Mouse (Mus musculus): ENCODE measurements around the gene Ap1g1.
"Not testable (repeated sequence)": the region's sequence is repeated elsewhere in the genome, so short reads cannot be mapped to it uniquely, and the experiment has no call there.

Gene Ap1g1

GRCm38 (mm10) chr8:109865536-109865935, 87.2 kb downstream of the Ap1g1 start:
- no peak for DNase-seq (ENCODE audit: extremely low spot score)

DNA sequence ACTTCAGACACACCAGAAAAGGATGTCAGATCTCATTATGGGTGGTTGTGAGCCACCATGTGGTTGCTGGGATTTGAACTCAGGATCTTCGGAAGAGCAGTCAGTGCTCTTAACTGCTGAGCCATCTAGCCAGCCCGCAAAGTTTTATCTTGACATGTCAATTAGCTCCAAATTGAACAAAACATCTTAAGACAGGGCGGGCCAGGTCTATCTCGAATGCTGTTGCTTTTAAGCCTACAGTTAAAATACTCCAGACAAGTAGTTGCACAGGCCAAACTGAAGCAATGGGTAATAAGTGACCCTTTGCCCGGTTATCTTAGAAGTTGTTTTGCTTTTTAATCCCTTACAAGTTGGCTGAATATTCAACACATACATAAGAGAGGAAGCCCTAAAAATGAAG, 88.3 kb downstream of the Ap1g1 start:
- DNase-seq (ENCODE audit: extremely low spot score), result no peak

DNA sequence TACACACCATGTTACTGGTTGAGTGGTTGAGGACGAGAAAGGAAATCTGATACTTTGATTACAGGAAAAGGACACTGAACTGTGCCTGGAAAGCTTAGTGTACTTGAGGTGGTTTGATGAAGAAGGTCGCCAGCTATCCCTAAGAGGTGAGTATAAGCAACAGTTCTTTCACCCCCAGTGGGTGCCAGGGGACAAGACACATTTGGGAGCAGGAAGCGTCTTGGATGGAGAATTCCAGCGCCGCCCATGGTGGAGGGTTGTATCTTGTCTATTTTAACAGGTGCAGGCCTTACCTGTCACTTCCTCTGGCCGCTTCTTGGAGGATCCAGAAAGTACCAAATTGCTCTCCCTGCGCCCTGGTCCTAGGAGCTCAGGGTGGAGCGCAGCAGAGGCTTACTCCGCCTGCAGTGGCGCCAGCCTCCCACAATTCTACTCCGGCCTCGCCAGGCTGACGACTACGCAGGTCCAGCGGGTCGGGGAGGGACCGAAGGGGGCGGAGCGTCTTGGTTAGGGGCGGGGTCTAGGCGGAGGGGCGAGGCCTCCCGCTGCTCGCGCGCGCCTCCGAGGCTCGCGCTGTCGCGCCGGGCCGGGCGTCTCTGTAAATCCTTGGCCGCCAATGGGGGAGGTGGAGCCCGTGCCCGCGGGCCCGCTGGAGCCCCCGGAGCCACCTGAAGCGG, 89.8 kb downstream of the Ap1g1 start, which contains the start of gene Phlpp2:
TSS of gene Phlpp2 (plus strand) at position 540 of the 677 bp plus-strand sequence.
- DNase-seq (ENCODE audit: extremely low spot score), result peak; percentile 96

- DNase-seq (ENCODE audit: extremely low spot score), result peak; percentile 69
Measured at GRCm38 (mm10) chr8:109868680-109869361, 90.5 kb downstream of the Ap1g1 start.

DNA sequence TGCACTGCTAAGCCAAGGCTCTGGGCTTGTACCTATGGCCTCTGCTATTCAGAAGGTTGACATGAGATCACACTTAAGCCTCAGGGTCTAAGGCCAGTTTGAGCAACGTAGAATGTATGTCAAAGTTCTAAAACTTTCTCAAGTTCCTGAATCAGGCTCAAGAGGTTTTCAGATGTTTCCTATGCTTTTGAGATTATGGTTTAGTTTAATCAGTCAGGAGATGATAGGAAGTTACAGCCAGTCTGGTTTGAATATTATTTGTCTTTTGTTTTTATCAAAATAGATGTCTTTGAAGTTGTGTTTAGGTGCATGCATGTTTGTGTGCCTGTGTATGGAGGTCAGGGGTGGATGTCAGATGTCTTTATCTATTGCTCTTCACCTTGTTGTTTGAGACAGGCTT, 92.7 kb downstream of the Ap1g1 start:
- DNase-seq (ENCODE audit: extremely low spot score), result no peak

DNA sequence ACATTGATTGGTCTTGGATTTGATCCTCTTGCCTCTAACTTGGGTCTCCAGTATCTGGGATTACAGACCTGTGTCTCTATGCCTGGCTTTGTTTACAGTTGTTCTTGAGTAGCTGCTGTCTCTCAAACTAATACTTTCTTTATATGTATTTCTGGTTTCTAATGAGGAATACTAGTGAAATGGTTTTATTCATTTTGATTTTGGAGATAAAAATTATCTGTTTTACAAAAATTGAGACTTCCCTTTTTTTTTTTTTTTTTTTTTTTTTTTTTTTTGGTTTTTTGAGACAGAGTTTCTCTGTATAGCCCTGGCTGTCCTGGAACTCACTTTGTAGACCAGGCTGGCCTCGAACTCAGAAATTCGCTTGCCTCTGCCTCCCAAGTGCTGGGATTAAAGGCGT, 95.4 kb downstream of the Ap1g1 start:
- not testable (repeated sequence) for DNase-seq (ENCODE audit: extremely low spot score)

GRCm38 (mm10) chr8:109880012-109880662, 101.8 kb downstream of the Ap1g1 start:
- DNase-seq (ENCODE audit: extremely low spot score), result no peak

DNA sequence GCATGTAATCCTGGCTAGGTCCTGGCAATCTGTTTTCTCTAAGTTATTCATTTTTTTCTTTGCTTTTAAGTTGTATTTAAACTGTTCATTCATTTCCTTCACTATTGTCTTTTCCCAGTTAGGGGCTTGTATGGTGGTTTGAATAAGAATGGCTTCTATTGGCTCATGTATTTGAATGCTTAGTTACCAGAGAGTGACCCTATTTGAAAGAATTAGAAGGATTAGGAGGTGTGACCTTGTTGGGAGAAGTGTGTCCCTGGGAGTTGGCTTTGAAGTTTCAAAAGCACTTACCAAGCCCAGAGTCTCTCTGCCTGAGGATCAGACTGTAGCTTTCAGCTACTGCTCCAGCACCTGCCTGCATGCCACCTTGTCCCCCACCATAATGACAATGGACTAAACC, 106.9 kb downstream of the Ap1g1 start:
- DNase-seq (ENCODE audit: extremely low spot score), result no peak

- no peak for DNase-seq (ENCODE audit: extremely low spot score)
Measured at GRCm38 (mm10) chr8:109889211-109889610, 110.9 kb downstream of the Ap1g1 start.

GRCm38 (mm10) chr8:109890794-109891585, 112.6 kb downstream of the Ap1g1 start:
- DNase-seq (ENCODE audit: extremely low spot score), result no peak

DNA sequence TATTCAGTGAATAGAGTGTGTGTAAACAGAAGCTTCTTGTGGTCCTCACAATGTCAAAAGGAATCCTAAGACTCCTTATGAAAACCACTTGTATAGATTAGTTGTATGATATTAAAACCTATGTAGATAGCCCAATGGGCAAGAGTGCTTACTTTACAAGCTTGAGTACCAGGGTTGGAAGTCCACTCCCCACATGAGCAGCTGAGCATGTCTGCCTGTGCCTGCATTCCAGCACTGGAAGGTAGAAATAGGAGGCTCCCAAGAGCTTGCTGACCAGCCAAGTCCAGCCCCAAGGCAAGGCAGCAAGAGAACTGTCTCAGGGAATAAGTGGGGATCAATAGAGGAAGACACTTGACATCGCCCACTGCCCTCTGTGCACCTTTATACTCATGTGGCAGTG, 116.3 kb downstream of the Ap1g1 start:
- no peak for DNase-seq (ENCODE audit: extremely low spot score)

DNA sequence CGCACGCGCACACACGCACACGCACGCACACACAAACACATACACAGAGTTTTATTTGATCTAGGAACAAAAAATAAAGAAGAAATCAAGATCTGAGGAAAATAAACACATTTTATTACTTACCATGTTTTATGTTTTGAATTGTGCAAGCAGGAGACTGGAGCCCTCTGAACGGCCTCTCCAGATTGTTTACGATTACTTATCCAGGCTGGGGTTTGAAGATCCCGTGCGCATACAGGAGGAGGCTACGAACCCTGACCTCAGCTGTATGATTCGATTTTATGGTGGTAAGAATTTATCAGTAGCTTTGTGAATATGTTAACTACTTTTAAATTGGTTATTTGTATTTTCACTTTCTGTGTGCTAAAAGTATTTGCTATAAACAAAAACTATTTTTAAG, 117.0 kb downstream of the Ap1g1 start:
- DNase-seq (ENCODE audit: extremely low spot score), result no peak

GRCm38 (mm10) chr8:109902379-109902778, 124.0 kb downstream of the Ap1g1 start:
- no peak for DNase-seq (ENCODE audit: extremely low spot score)

DNA sequence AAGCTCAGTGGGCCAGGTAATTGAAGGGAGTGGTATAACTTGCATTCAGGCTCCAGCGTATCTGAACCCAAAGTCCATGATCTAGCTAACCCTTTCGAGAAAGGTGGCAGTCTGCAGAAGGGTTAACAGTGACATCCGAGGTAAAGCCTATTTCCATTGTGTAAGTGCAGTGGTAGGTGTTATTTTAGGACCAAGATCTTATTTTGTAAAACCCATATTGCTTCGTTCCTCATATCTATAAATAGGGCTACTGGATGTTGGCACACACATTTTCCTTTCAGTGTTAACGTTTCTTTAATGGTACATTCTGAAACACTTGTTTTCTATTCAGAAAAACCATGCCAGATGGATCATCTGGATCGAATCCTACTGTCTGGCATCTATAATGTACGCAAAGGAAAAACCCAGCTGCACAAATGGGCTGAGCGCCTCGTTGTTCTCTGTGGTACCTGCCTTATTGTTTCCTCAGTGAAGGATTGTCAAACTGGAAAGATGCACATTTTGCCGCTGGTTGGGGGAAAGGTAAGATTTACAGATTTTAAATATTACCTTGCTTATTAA, 125.6 kb downstream of the Ap1g1 start:
- no peak for DNase-seq (ENCODE audit: extremely low spot score)

GRCm38 (mm10) chr8:109904928-109905668, 126.7 kb downstream of the Ap1g1 start:
- DNase-seq (ENCODE audit: extremely low spot score), result no peak

DNA sequence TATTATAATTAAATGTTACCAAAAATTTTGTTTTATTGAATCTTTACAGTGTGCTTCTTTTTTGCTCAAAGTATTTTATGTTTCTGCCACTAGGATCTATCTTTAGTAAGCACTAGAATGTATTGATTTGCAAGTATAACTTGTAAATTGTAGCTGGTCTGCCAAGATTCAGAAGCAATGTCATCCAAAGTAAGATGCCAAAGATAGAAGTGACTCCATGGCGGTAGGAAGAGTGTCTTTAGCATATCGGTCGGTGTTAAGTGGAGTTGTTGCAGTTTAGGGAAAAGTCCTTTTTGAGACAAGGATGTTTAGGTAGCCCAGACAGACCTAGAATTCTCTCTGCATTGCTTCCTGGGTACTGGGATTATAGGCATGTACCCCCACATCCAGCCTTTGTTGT, 128.6 kb downstream of the Ap1g1 start:
- DNase-seq (ENCODE audit: extremely low spot score), result no peak

DNA sequence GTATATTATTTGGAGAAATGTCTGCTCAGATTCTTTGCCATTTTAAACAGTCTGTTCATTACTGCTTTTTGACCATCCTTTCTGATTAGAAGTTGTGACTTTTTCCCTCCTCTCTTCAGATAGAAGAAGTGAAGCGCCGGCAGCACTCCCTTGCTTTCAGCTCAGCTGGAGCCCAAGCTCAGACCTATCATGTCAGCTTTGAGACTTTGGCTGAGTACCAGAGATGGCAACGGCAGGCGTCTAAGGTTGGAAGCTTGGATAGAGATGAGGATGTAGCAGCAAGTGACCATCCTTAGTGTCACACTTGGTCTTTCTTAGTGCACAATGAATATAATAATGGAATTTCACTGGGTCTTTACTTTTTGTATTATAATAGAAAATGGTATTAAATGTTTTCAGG, 129.0 kb downstream of the Ap1g1 start:
- no peak for DNase-seq (ENCODE audit: extremely low spot score)

All from embryo, embryonic 9.5 days (tissue).